Mouse (Mus musculus): ENCODE results near the gene Hnrnpm. TPM values are rescaled to one million over a fixed set of nuclear protein-coding genes. Genes with fewer than 3 reads are reported as not detected.
"Not testable (repeated sequence)": the region's sequence is repeated elsewhere in the genome, so short reads cannot be mapped to it uniquely, and the experiment has no call there.

The Hnrnpm gene
- polyA plus RNA-seq, 1 experiment from 2014 or later: 161 TPM

DNA sequence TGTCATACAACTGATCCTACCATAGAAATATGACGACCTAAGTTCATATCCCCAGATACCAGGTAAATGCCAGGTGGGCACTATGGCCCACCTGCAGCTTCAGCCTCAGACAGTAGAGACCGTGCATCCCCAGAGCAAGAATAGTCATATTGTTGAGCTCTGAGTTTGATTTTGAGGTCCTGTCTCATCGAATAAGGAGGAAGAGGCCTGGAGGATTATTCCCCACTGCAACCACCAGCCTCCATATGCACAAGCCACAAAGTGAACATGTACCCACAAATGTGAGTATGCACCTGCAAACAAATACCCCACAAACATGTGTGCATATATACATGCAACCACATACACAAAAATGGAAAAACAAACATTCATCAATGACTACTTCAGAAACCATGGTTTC lies 59.4 kb downstream of the Hnrnpm start:
- Histone ChIP-seq H3K9me3 (ENCODE audit: control insufficient read depth, low read length) (no peaks in the 10 kb centered on the region), H3K9ac (ENCODE audit: low read depth, low read length) (no peak overlapping the region), H3K36me3 (ENCODE audit: control insufficient read depth, insufficient read depth, low read length) (peaks cover 2% of the 10 kb centered on the region; the same call in 1 of the 2 replicates), H3K27me3 (replicated peaks; ENCODE audit: control insufficient read depth, insufficient read depth, low read length) (no peaks in the 10 kb centered on the region), H3K4me3 (ENCODE audit: low read length) (no peak overlapping the region), H3K4me2 (ENCODE audit: low read length) (no peak overlapping the region), H3K4me1 (ENCODE audit: control insufficient read depth, insufficient read depth, low read depth, low read length) (peaks cover 27% of the 10 kb centered on the region), H3K27ac (ENCODE audit: low read depth, low read length) (no peak overlapping the region)
- ATAC-seq: no peak
- 94% methylated on average over 3 of the region's 3 CpGs for WGBS

DNA sequence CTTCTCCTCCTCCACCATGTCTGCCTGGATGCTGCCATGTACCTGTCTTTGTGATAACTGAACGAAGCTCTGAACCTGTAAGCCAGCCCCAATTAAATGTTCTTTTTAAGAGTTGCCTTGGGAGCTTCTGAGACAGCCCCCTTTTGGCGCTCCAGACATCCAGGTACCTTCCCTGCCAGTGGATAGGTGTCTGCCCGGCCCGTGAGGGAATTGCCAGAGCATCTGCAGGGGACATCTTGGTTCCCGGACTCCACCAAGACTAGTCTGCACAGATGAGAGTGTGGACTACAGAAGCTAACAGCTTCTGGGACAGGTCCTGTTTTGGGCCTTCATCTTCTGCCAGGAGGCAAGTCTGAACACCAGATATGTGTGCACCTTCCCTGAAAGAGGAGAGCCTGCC lies 72.9 kb downstream of the Hnrnpm start:
- 86% methylated on average over 5 of the region's 5 CpGs for WGBS
- H3K27ac ChIP-seq (ENCODE audit: low read depth, low read length): not testable (repeated sequence)

DNA sequence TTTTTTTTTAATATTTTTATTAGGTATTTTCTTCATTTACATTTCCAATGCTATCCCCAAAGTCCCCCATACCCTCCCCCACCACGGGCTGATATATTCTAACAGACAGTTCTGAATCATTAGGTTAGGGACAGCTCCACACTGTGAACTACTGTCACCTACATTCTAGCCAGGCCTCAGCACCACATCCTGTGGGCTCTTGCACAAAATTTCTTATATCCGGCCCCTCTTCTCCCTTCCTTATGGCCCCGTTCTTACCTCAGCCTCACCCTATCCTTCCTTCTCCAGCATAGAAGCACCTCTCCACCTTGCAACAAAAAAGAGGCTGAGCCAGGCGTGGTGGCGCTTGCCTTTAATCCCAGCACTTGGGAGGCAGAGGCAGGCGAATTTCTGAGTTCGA lies 76.1 kb downstream of the Hnrnpm start:
- Histone ChIP-seq H3K27me3 (replicated peaks; ENCODE audit: control insufficient read depth, insufficient read depth, low read length) (no peaks in the 10 kb centered on the region), H3K4me2 (ENCODE audit: low read length) (no peak overlapping the region), H3K9ac (ENCODE audit: low read depth, low read length) (no peak overlapping the region), H3K27ac (ENCODE audit: low read depth, low read length) (no peak overlapping the region), H3K36me3 (ENCODE audit: control insufficient read depth, insufficient read depth, low read length) (no peaks in the 10 kb centered on the region), H3K4me3 (ENCODE audit: low read length) (no peak overlapping the region), H3K4me1 (ENCODE audit: control insufficient read depth, insufficient read depth, low read depth, low read length) (no peaks in the 10 kb centered on the region), H3K9me3 (ENCODE audit: control insufficient read depth, low read length) (no peaks in the 10 kb centered on the region)
- 87% methylated on average over 7 of the region's 7 CpGs for WGBS
- ATAC-seq: no peak

More for the DNA sequence above, 72.9 kb downstream of the Hnrnpm start:
- not testable (repeated sequence) for H3K27me3 ChIP-seq (replicated peaks; ENCODE audit: control insufficient read depth, insufficient read depth, low read length); ATAC-seq; H3K36me3 ChIP-seq (ENCODE audit: control insufficient read depth, insufficient read depth, low read length); H3K4me3 ChIP-seq (ENCODE audit: low read length); H3K4me2 ChIP-seq (ENCODE audit: low read length); H3K9me3 ChIP-seq (ENCODE audit: control insufficient read depth, low read length); H3K9ac ChIP-seq (ENCODE audit: low read depth, low read length); H3K4me1 ChIP-seq (ENCODE audit: control insufficient read depth, insufficient read depth, low read depth, low read length)

DNA sequence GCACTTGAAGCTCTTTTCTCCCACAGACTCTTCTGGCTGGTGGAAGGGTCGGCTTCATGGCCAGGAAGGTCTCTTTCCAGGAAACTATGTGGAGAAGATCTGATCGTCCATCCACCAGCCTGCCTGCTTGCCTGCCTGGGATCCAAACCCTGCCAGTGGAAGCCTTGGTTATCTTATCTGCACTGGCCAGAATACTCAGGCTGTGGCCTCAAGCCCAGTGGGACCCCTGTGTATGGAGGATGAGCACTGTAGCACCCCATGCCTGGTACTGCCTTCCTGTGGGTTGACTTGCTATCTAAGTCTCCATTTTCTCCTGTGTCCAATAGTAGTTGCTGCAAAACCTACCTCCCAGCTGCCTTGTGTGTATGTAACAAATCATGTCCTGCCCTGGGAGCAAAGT lies 79.4 kb downstream of the Hnrnpm start:
- H3K4me1 ChIP-seq (ENCODE audit: control insufficient read depth, insufficient read depth, low read depth, low read length): no peaks in the 10 kb centered on the region
- no peak overlapping the region for H3K9ac ChIP-seq (ENCODE audit: low read depth, low read length)
- 92% methylated on average over 2 of the region's 2 CpGs for WGBS
- H3K36me3 ChIP-seq (ENCODE audit: control insufficient read depth, insufficient read depth, low read length): no peaks in the 10 kb centered on the region
- no peak overlapping the region for H3K4me3 ChIP-seq (ENCODE audit: low read length)
- H3K9me3 ChIP-seq (ENCODE audit: control insufficient read depth, low read length): no peaks in the 10 kb centered on the region
- H3K27me3 ChIP-seq (replicated peaks; ENCODE audit: control insufficient read depth, insufficient read depth, low read length): no peaks in the 10 kb centered on the region
- no peak for ATAC-seq
- H3K27ac ChIP-seq (ENCODE audit: low read depth, low read length): no peak overlapping the region
- H3K4me2 ChIP-seq (ENCODE audit: low read length): no peak overlapping the region

DNA sequence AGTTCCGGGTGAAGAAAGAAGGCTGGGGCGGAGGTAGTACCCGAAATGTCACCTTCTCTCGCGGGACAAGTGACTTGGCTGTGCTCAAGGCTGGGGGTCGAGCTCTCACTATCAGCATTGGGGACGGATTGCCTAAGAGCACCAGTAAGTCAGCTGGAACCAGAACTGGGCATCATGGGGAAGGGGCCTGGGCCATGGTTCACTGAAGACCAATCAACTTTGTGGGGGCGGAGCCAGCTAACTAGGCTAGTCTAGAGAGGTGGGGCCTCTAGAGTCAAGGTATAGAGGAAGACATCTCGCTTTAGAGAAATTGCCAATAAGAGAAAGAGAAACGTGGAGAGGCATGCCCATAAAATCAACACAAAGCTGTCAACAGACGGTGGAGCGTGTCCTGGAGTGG lies 84.7 kb downstream of the Hnrnpm start:
- Histone ChIP-seq H3K4me3 (ENCODE audit: low read length) (no peak overlapping the region), H3K9me3 (ENCODE audit: control insufficient read depth, low read length) (no peaks in the 10 kb centered on the region), H3K27me3 (replicated peaks; ENCODE audit: control insufficient read depth, insufficient read depth, low read length) (no peaks in the 10 kb centered on the region), H3K27ac (ENCODE audit: low read depth, low read length) (no peak overlapping the region), H3K4me2 (ENCODE audit: low read length) (no peak overlapping the region), H3K9ac (ENCODE audit: low read depth, low read length) (no peak overlapping the region), H3K36me3 (ENCODE audit: control insufficient read depth, insufficient read depth, low read length) (no peaks in the 10 kb centered on the region), H3K4me1 (ENCODE audit: control insufficient read depth, insufficient read depth, low read depth, low read length) (no peaks in the 10 kb centered on the region)
- ATAC-seq: no peak
- 86% methylated on average over 12 of the region's 12 CpGs for WGBS

DNA sequence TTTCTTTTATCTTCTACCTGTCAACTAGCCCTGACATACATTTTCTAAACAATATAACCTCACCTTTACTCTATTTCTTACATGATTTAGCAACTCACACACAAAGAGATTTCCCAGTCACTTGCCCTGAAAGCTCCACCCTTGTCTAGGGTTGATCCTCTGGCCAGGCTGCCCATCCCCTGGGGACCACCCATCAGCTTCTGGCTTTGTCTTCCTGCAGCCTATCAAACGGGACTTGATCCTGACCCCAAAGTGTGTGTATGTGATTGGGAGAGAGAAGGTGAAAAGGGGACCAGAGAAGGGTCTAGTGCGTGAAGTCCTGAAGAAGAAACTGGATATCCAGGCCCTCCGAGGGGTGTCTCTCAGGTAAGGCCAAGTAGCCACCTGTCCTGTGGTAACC lies 85.8 kb downstream of the Hnrnpm start:
- Histone ChIP-seq H3K4me2 (ENCODE audit: low read length) (no peak overlapping the region), H3K4me3 (ENCODE audit: low read length) (no peak overlapping the region), H3K9ac (ENCODE audit: low read depth, low read length) (no peak overlapping the region), H3K36me3 (ENCODE audit: control insufficient read depth, insufficient read depth, low read length) (no peaks in the 10 kb centered on the region), H3K9me3 (ENCODE audit: control insufficient read depth, low read length) (no peaks in the 10 kb centered on the region), H3K27me3 (replicated peaks; ENCODE audit: control insufficient read depth, insufficient read depth, low read length) (no peaks in the 10 kb centered on the region), H3K4me1 (ENCODE audit: control insufficient read depth, insufficient read depth, low read depth, low read length) (no peaks in the 10 kb centered on the region), H3K27ac (ENCODE audit: low read depth, low read length) (no peak overlapping the region)
- WGBS: 76% methylated on average over 3 of the region's 3 CpGs
- no peak for ATAC-seq

DNA sequence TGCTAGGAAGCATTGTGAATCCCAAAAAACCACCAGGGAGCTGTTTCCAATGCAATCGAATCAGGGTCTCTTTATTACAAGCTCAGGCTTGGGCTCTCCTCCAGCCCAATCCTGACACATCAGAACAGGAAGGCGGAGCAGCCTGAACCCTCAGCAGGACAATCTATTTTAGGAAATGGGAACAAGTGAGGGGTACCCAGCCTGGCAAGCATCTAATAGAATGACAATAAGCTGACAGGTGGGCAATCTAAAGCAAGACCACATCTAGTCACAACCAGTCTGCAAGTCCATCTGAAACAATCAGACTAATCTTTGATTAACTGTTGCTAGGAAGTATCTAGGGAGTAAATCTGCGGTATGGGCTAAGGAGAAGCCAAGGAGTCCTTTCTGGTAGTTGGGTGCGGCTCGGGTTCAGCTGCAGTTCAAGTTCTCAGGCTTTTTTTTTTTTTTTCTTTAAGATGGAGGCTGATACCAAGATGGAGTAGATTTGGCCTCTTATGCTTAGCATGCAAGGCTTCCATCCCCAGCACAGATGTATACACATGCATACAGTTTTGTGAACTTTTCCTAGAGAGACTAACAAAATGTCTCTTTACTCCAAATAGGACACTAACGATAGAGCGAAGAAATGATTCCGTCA lies 86.7 kb downstream of the Hnrnpm start:
- H3K4me3 ChIP-seq (ENCODE audit: low read length): no peak overlapping the region
- no peaks in the 10 kb centered on the region for H3K4me1 ChIP-seq (ENCODE audit: control insufficient read depth, insufficient read depth, low read depth, low read length)
- H3K9ac ChIP-seq (ENCODE audit: low read depth, low read length): no peak overlapping the region
- H3K27me3 ChIP-seq (replicated peaks; ENCODE audit: control insufficient read depth, insufficient read depth, low read length): no peaks in the 10 kb centered on the region
- H3K4me2 ChIP-seq (ENCODE audit: low read length): no peak overlapping the region
- H3K27ac ChIP-seq (ENCODE audit: low read depth, low read length): no peak overlapping the region
- 89% methylated on average over 8 of the region's 8 CpGs for WGBS
- H3K9me3 ChIP-seq (ENCODE audit: control insufficient read depth, low read length): no peaks in the 10 kb centered on the region
- H3K36me3 ChIP-seq (ENCODE audit: control insufficient read depth, insufficient read depth, low read length): no peaks in the 10 kb centered on the region
- ATAC-seq: no peak

DNA sequence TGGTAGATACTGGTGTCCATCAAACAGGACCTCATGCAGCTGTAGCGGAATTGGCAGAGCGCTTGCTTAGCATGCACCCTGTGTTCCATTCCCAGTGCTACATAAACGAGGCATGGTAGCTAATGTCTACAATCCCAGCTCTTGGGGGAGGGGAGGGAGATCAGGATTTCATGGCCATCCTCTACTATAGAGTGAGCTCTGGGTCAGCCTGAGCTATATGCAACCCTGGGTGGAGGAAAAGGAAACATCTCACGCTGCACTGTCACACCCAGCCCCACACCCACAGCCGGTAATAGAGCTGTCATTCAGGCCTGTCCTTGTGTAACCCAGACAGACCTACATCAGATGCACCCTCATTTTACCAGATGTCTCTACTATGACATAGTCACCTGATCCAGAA lies 88.2 kb downstream of the Hnrnpm start:
- H3K4me2 ChIP-seq (ENCODE audit: low read length): no peak overlapping the region
- H3K4me1 ChIP-seq (ENCODE audit: control insufficient read depth, insufficient read depth, low read depth, low read length): no peaks in the 10 kb centered on the region
- no peaks in the 10 kb centered on the region for H3K9me3 ChIP-seq (ENCODE audit: control insufficient read depth, low read length)
- ATAC-seq: no peak
- H3K4me3 ChIP-seq (ENCODE audit: low read length): no peak overlapping the region
- no peak overlapping the region for H3K9ac ChIP-seq (ENCODE audit: low read depth, low read length)
- no peak overlapping the region for H3K27ac ChIP-seq (ENCODE audit: low read depth, low read length)
- H3K27me3 ChIP-seq (replicated peaks; ENCODE audit: control insufficient read depth, insufficient read depth, low read length): no peaks in the 10 kb centered on the region
- no peaks in the 10 kb centered on the region for H3K36me3 ChIP-seq (ENCODE audit: control insufficient read depth, insufficient read depth, low read length)
- WGBS: 92% methylated on average over 5 of the region's 5 CpGs

DNA sequence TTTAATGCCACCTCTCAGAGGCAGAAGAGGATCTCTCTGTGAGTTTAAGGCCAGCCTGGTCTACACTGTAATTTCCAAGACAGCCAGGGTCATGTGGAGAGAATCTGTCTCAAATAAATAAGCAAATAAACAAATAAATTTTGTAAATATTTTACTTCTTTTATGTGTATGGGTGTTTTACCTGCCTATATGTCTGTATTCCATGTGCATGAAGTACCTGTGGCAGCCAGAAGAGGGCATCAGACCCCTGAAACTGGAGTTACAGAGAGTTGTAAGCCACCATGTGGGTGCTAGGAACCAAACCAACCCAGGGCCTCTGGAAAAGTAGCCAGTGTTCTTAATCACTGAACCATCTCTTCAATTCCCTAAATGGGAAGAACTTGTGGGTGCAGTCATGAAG lies 89.4 kb downstream of the Hnrnpm start:
- no peak overlapping the region for H3K27ac ChIP-seq (ENCODE audit: low read depth, low read length)
- no peak overlapping the region for H3K4me2 ChIP-seq (ENCODE audit: low read length)
- no peak overlapping the region for H3K4me3 ChIP-seq (ENCODE audit: low read length)
- H3K27me3 ChIP-seq (replicated peaks; ENCODE audit: control insufficient read depth, insufficient read depth, low read length): no peaks in the 10 kb centered on the region
- no peak for ATAC-seq
- no peak overlapping the region for H3K9ac ChIP-seq (ENCODE audit: low read depth, low read length)
- H3K9me3 ChIP-seq (ENCODE audit: control insufficient read depth, low read length): no peaks in the 10 kb centered on the region
- H3K36me3 ChIP-seq (ENCODE audit: control insufficient read depth, insufficient read depth, low read length): no peaks in the 10 kb centered on the region
- H3K4me1 ChIP-seq (ENCODE audit: control insufficient read depth, insufficient read depth, low read depth, low read length): no peaks in the 10 kb centered on the region

Measured in hindbrain, embryonic 16.5 days (tissue).